Mouse (Mus musculus): ENCODE results near the gene Apol6. TPM values are rescaled to one million over a fixed set of nuclear protein-coding genes. Genes with fewer than 3 reads are reported as not detected.

Gene Apol6
- polyA plus RNA-seq, 1 experiment from 2014 or later = 0.25 TPM

- Histone ChIP-seq H3K9me3 (ENCODE audit: control insufficient read depth, low read length) (no peaks in the 10 kb centered on the region), H3K36me3 (ENCODE audit: control insufficient read depth, insufficient read depth, low read length) (peaks cover 11% of the 10 kb centered on the region), H3K4me2 (replicated peaks; ENCODE audit: low read depth) (no peak overlapping the region), H3K27me3 (ENCODE audit: control insufficient read depth, insufficient read depth, low read length) (no peaks in the 10 kb centered on the region), H3K4me1 (replicated peaks; ENCODE audit: control insufficient read depth, insufficient read depth) (no peaks in the 10 kb centered on the region), H3K9ac (ENCODE audit: low read length) (no peak overlapping the region), H3K4me3 (ENCODE audit: low read depth, low read length) (no peak overlapping the region), H3K27ac (replicated peaks) (no peak overlapping the region)
- no peak; the same call in 1 of the 2 replicates for TF ChIP-seq CTCF (IDR thresholded peaks at IDR 0.05; ENCODE audit: low read depth)
- no peak for TF ChIP-seq EP300 (optimal IDR thresholded peaks at IDR 0.05)
- no peak for DNase-seq (ENCODE audit: low spot score)
- 57% methylated on average over 3 of the region's 3 CpGs for WGBS
- ATAC-seq (ENCODE audit: low FRiP score, low TSS enrichment) = no peak
These were observed 32.0 kb downstream of the Apol6 start for GRCm38 (mm10) chr15:77076523-77076922.

GRCm38 (mm10) chr15:77077906-77078305, 33.4 kb downstream of the Apol6 start:
- no peak for ATAC-seq (ENCODE audit: low FRiP score, low TSS enrichment)
- WGBS = 89% methylated on average over 9 of the region's 9 CpGs
- TF ChIP-seq EP300 (optimal IDR thresholded peaks at IDR 0.05) (no peak), CTCF (IDR thresholded peaks at IDR 0.05; ENCODE audit: low read depth) (no peak)

DNA sequence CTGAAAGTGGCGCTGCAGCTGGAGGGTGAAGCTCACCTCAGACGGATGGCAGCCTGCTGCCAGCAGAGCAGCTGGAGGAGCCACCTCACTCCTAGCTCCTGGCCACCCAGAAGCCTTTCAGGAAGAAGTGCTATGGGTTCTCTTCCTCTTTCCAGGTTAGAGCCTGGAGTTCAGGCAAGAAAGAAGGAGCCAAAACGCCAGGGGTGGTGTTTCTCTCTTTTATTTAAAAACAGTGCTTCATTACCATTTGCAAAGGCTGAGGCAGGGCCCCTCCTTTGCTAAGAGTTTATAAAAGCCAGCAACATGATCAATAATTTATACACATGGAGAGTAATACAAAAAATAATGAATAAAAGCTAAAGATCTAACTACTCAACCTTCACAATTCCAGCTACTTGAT, 34.3 kb downstream of the Apol6 start:
- DNase-seq (ENCODE audit: low spot score) = no peak
- H3K4me3 ChIP-seq (ENCODE audit: low read depth, low read length) = no peak overlapping the region
- H3K4me1 ChIP-seq (replicated peaks; ENCODE audit: control insufficient read depth, insufficient read depth) = no peaks in the 10 kb centered on the region
- no peak overlapping the region for H3K4me2 ChIP-seq (replicated peaks; ENCODE audit: low read depth)
- ATAC-seq (ENCODE audit: low FRiP score, low TSS enrichment) = no peak
- peaks cover 18% of the 10 kb centered on the region for H3K36me3 ChIP-seq (ENCODE audit: control insufficient read depth, insufficient read depth, low read length)
- no peak overlapping the region for H3K27ac ChIP-seq (replicated peaks)
- TF ChIP-seq CTCF (IDR thresholded peaks at IDR 0.05; ENCODE audit: low read depth) (no peak), EP300 (optimal IDR thresholded peaks at IDR 0.05) (no peak)
- H3K9me3 ChIP-seq (ENCODE audit: control insufficient read depth, low read length) = no peaks in the 10 kb centered on the region
- H3K9ac ChIP-seq (ENCODE audit: low read length) = no peak overlapping the region
- no peaks in the 10 kb centered on the region for H3K27me3 ChIP-seq (ENCODE audit: control insufficient read depth, insufficient read depth, low read length)
- WGBS = 84% methylated on average over 3 of the region's 3 CpGs

More at GRCm38 (mm10) chr15:77077906-77078305, 33.4 kb downstream of the Apol6 start:
- peaks cover 15% of the 10 kb centered on the region for H3K36me3 ChIP-seq (ENCODE audit: control insufficient read depth, insufficient read depth, low read length)
- H3K9me3 ChIP-seq (ENCODE audit: control insufficient read depth, low read length) = no peaks in the 10 kb centered on the region
- no peaks in the 10 kb centered on the region for H3K4me1 ChIP-seq (replicated peaks; ENCODE audit: control insufficient read depth, insufficient read depth)
- no peak overlapping the region for H3K9ac ChIP-seq (ENCODE audit: low read length)
- no peak overlapping the region for H3K27ac ChIP-seq (replicated peaks)
- H3K4me3 ChIP-seq (ENCODE audit: low read depth, low read length) = no peak overlapping the region
- H3K27me3 ChIP-seq (ENCODE audit: control insufficient read depth, insufficient read depth, low read length) = no peaks in the 10 kb centered on the region
- DNase-seq (ENCODE audit: low spot score) = no peak
- no peak overlapping the region for H3K4me2 ChIP-seq (replicated peaks; ENCODE audit: low read depth)

DNA sequence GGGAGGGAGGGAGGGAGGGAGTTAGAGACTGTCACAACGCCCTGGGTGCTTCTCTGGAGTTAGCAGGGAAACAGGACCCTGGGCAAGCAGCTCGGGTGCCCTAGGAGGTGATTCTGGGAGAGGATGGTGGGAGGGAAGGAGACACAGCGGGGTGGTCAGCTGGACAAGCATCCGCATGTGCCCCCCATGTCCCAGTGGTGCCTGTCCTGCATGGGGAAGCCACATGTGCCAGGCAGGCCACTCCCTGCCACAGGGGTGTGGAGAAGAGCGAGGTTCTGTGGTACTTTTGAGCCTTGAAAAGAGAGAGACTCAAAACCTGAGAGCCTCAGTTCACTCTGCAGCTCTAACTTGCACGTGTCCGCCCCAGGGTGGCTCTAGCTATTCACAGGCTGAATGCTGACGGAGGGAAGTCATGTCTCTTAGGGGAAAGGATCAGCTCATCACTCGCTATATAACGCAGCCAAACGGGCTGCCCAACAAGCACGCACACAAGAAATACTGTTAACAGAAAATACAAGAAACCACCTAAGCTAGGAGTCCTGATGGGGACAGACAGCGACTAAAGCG, 34.8 kb downstream of the Apol6 start:
- Histone ChIP-seq H3K9me3 (ENCODE audit: control insufficient read depth, low read length) (no peaks in the 10 kb centered on the region), H3K4me3 (ENCODE audit: low read depth, low read length) (no peak overlapping the region), H3K27me3 (ENCODE audit: control insufficient read depth, insufficient read depth, low read length) (no peaks in the 10 kb centered on the region), H3K36me3 (ENCODE audit: control insufficient read depth, insufficient read depth, low read length) (peaks cover 18% of the 10 kb centered on the region), H3K4me2 (replicated peaks; ENCODE audit: low read depth) (no peak overlapping the region), H3K9ac (ENCODE audit: low read length) (no peak overlapping the region), H3K27ac (replicated peaks) (no peak overlapping the region), H3K4me1 (replicated peaks; ENCODE audit: control insufficient read depth, insufficient read depth) (no peaks in the 10 kb centered on the region)
- TF ChIP-seq EP300 (optimal IDR thresholded peaks at IDR 0.05) (no peak), CTCF (IDR thresholded peaks at IDR 0.05; ENCODE audit: low read depth) (no peak)
- no peak for ATAC-seq (ENCODE audit: low FRiP score, low TSS enrichment)
- no peak for DNase-seq (ENCODE audit: low spot score)
- WGBS = 81% methylated on average over 14 of the region's 14 CpGs

DNA sequence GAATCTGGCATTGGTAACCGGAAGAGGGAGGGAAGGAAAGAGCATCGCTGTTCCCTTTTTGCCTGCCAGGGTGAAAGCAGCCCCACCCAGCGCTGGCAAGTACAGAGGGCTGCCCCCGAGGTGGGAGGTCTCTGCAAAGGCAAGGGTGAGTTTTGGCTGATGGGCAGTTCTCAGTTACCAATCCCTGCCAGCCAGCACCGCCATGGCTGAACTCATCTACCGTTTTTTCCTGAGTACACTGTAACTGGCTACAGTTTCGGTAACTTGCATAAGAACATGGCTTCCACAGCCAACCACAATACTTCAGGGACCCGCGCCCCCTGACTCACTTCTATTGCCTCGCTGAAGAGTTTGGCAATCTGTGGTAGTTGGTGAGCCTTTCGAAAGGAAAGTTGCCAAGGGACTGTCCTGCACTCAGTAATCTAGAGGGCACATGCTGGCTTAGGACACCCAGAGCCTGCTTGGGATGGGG, 35.4 kb downstream of the Apol6 start:
- Histone ChIP-seq H3K4me2 (replicated peaks; ENCODE audit: low read depth) (no peak overlapping the region), H3K27me3 (ENCODE audit: control insufficient read depth, insufficient read depth, low read length) (no peaks in the 10 kb centered on the region), H3K36me3 (ENCODE audit: control insufficient read depth, insufficient read depth, low read length) (peaks cover 18% of the 10 kb centered on the region), H3K9ac (ENCODE audit: low read length) (no peak overlapping the region), H3K4me1 (replicated peaks; ENCODE audit: control insufficient read depth, insufficient read depth) (no peaks in the 10 kb centered on the region), H3K4me3 (ENCODE audit: low read depth, low read length) (no peak overlapping the region), H3K9me3 (ENCODE audit: control insufficient read depth, low read length) (no peaks in the 10 kb centered on the region), H3K27ac (replicated peaks) (no peak overlapping the region)
- TF ChIP-seq CTCF (IDR thresholded peaks at IDR 0.05; ENCODE audit: low read depth) = no peak
- 85% methylated on average over 11 of the region's 11 CpGs for WGBS
- no peak for DNase-seq (ENCODE audit: low spot score)
- no peak for ATAC-seq (ENCODE audit: low FRiP score, low TSS enrichment)

- Histone ChIP-seq H3K27ac (replicated peaks) (no peak overlapping the region), H3K27me3 (ENCODE audit: control insufficient read depth, insufficient read depth, low read length) (no peaks in the 10 kb centered on the region), H3K9me3 (ENCODE audit: control insufficient read depth, low read length) (no peaks in the 10 kb centered on the region), H3K4me1 (replicated peaks; ENCODE audit: control insufficient read depth, insufficient read depth) (no peaks in the 10 kb centered on the region), H3K4me3 (ENCODE audit: low read depth, low read length) (no peak overlapping the region), H3K9ac (ENCODE audit: low read length) (no peak overlapping the region), H3K4me2 (replicated peaks; ENCODE audit: low read depth) (no peak overlapping the region), H3K36me3 (ENCODE audit: control insufficient read depth, insufficient read depth, low read length) (peaks cover 18% of the 10 kb centered on the region)
- no peak for ATAC-seq (ENCODE audit: low FRiP score, low TSS enrichment)
- no peak for TF ChIP-seq CTCF (IDR thresholded peaks at IDR 0.05; ENCODE audit: low read depth)
- no peak for DNase-seq (ENCODE audit: low spot score)
- WGBS = 68% methylated on average over 14 of the region's 14 CpGs
These were observed 36.2 kb downstream of the Apol6 start for GRCm38 (mm10) chr15:77080684-77081254.
